Mouse (Mus musculus): Measurements from ENCODE around the gene Rxfp3. TPM values are rescaled to one million over a fixed set of nuclear protein-coding genes. Genes with fewer than 3 reads are reported as not detected.
"Not testable (repeated sequence)": the region's sequence is repeated elsewhere in the genome, so short reads cannot be mapped to it uniquely, and the experiment has no call there.

Gene Rxfp3
- total RNA-seq, 2 experiments from 2014 or later, result not detected

GRCm38 (mm10) chr15:11036535-11037375, 1.0 kb downstream of the Rxfp3 start:
- no peak for ATAC-seq (replicated peaks; ENCODE audit: low FRiP score, poor library complexity, severe bottlenecking)

GRCm38 (mm10) chr15:11035947-11036474, 1.8 kb downstream of the Rxfp3 start:
- ATAC-seq (replicated peaks; ENCODE audit: low FRiP score, poor library complexity, severe bottlenecking), result no peak

- no peak for ATAC-seq (replicated peaks; ENCODE audit: low FRiP score, poor library complexity, severe bottlenecking)
These were observed 7.6 kb downstream of the Rxfp3 start for GRCm38 (mm10) chr15:11030188-11030587.

DNA sequence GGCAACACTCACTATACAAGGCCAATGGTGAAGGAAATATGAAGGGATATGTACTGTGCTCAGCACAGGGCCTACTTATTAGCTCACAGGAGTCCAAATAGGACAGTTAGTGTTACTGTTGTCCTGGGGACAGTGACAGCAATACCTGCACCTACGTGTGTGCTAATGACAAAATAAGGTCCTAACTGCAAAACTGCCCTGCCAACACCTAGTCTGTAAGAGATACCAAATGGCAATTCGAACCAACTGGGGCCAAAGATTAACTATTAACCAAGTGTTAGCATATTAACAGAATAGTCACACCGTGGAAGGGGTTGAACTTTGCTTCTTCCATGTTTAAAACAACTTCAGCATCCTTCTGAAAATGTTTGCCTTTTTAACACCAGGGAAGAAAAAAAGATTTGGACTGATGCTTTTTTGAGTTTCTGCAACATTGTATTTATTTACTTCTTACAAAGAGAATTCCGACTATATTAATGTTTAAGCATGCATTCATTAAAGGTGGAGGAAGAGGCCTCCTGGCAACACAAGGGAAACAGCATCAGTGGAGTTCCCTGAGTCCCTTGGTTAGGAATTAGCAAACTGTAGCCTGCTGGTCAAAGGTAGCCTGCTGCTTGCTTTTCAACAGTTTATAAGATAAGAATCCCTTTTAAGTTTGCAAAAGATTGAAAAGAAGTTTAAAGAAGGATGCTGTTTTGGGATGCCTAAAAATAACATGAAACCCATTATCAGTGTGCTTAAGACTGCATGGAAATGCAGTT, 10.8 kb downstream of the Rxfp3 start:
- ATAC-seq (replicated peaks; ENCODE audit: low FRiP score, poor library complexity, severe bottlenecking), result no peak

- ATAC-seq (replicated peaks; ENCODE audit: low FRiP score, poor library complexity, severe bottlenecking), result no peak
These were observed 22.9 kb downstream of the Rxfp3 start for GRCm38 (mm10) chr15:11014931-11015330.

DNA sequence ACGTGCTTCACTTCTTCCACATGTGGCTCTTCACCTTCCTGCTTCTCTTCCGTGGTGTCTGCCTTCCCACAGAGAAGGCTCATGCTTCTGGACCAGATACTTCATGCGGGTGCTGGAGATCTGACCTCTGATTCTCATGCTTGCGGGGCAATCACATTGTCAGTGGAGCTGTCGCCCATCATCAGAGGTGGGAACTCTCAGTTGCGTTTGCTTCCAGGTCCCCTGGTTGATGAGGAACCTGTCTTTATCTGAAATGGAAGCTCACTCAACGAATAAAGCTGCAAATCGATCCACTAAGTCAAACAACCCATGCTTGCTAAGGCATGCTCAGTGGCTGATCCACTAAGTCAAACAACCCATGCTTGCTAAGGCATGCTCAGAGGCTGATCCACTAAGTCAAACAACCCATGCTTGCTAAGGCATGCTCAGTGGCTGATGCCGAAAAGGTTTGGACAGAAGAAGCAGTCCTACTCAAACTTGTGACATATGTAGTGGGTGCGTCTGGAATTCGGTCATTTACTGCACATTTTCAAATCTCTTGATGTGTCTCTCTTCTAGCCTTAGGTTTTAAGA, 26.7 kb downstream of the Rxfp3 start:
- ATAC-seq (replicated peaks; ENCODE audit: low FRiP score, poor library complexity, severe bottlenecking), result no peak

- ATAC-seq (replicated peaks; ENCODE audit: low FRiP score, poor library complexity, severe bottlenecking), result no peak
These were observed 29.0 kb downstream of the Rxfp3 start for GRCm38 (mm10) chr15:11008756-11009155.

- no peak for ATAC-seq (replicated peaks; ENCODE audit: low FRiP score, poor library complexity, severe bottlenecking)
These were observed 33.1 kb downstream of the Rxfp3 start for GRCm38 (mm10) chr15:11004646-11005045.

GRCm38 (mm10) chr15:11003791-11004190, 34.0 kb downstream of the Rxfp3 start:
- ATAC-seq (replicated peaks; ENCODE audit: low FRiP score, poor library complexity, severe bottlenecking), result no peak

GRCm38 (mm10) chr15:11000421-11000820, 37.4 kb downstream of the Rxfp3 start, which contains the start of gene Slc45a2:
TSS of gene Slc45a2 (plus strand) at chr15:11000721.
- ATAC-seq (replicated peaks; ENCODE audit: low FRiP score, poor library complexity, severe bottlenecking), result no peak

- no peak for ATAC-seq (replicated peaks; ENCODE audit: low FRiP score, poor library complexity, severe bottlenecking)
These were observed 38.0 kb downstream of the Rxfp3 start for GRCm38 (mm10) chr15:10999832-11000231.

DNA sequence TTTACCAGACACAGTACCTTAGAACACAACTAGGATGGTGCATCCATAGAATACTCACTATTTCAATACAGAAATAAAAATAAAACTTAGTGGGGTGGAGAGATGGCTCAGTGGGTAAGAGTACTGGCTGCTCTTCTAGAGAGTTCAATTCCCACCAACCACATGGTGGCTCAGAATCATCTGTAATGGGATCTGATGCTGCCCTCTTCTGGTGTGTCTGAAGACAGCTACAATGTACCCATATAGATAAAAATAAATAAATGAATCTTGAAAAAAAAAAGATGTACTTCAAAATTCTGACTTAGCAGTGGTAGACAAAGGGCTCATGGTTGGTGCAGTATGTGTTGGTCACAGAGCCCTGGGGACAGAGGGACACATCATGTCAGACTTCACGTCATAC, 46.2 kb downstream of the Rxfp3 start:
- no peak for ATAC-seq (replicated peaks; ENCODE audit: low FRiP score, poor library complexity, severe bottlenecking)

DNA sequence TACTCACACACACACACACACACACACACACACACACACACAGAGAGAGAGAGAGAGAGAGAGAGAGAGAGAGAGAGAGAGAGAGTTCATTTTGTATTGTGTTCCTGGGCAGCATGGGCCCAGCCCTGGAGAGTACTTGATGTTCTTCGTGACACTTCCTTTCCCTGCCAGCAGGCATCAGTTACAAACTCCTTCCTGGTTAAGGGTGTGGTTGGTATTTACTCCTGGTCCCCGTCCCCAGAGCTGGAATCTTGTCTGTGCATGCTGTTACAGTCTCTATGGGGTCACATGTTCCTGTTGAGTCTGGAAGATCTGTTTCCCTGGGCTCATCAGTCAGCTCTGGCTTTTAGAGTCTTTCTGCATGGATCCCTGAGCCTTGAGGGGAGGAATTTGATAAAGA, 47.4 kb downstream of the Rxfp3 start:
- no peak for ATAC-seq (replicated peaks; ENCODE audit: low FRiP score, poor library complexity, severe bottlenecking)

- ATAC-seq (replicated peaks; ENCODE audit: low FRiP score, poor library complexity, severe bottlenecking), result not testable (repeated sequence)
These were observed 51.3 kb downstream of the Rxfp3 start for GRCm38 (mm10) chr15:10986477-10986876.

DNA sequence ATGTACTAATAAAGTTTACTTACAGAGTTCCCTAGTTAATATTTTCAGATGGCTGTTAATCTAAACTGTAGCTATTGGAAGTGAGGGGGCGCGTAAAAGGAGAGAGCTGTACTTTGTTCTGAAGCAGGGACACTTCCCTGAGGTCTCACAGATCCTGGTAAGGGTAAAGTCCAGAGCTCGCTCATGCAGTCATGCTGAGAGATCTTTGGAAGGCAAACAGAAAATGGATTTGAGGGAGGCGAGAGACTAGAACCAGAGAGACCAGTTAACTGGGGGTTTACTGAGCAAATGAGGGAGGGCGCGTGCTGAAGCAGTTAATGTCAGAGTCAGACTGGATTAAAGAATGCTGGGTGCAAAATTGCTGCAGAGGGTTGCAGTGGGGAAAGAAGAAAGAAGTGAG, 52.0 kb downstream of the Rxfp3 start:
- no peak for ATAC-seq (replicated peaks; ENCODE audit: low FRiP score, poor library complexity, severe bottlenecking)

Other genes with a start within 250 kb of the Rxfp3 start
- gene C1qtnf3, start 85.7 kb downstream of the Rxfp3 start, total RNA-seq (2015; ENCODE audit: low replicate concordance), result not detected in 2 replicates
- gene C1qtnf3, start 85.7 kb downstream of the Rxfp3 start, total RNA-seq (2017; ENCODE audit: low replicate concordance), result not detected in 2 replicates
- not detected in 2 replicates for gene Amacr, start 56.2 kb downstream of the Rxfp3 start, total RNA-seq (2015; ENCODE audit: low replicate concordance)
- 3.6 TPM in 1 of 2 replicates, not detected in the other for gene Amacr, start 56.2 kb downstream of the Rxfp3 start, total RNA-seq (2017; ENCODE audit: low replicate concordance)
- not detected in 2 replicates for gene Slc45a2, start 37.3 kb downstream of the Rxfp3 start, total RNA-seq (2015; ENCODE audit: low replicate concordance)
- gene Slc45a2, start 37.3 kb downstream of the Rxfp3 start, total RNA-seq (2017; ENCODE audit: low replicate concordance), result not detected in 2 replicates
- not detected in 2 replicates for gene Adamts12, start 26.8 kb upstream of the Rxfp3 start, total RNA-seq (2015; ENCODE audit: low replicate concordance)
- not detected in 2 replicates for gene Adamts12, start 26.8 kb upstream of the Rxfp3 start, total RNA-seq (2017; ENCODE audit: low replicate concordance)

All from erythroid progenitor cell, adult 5-6 weeks (primary cell).